Mouse (Mus musculus) midbrain, embryonic 11.5 days (tissue): ENCODE data around the gene Grik3. TPM values are rescaled to one million over a fixed set of nuclear protein-coding genes. Genes with fewer than 3 reads are reported as not detected.

Experiments used
- ATAC-seq: fragments of 200-750 bp; cut with Nextera tagmentation; 2 replicates; pipeline ENCODE4 v1.8.0; 2017; ENCODE audit warnings: moderate TSS enrichment, moderate library complexity; ENCODE audit not compliant: low FRiP score
- DNase-seq: peaks from one replicate; pipeline ENCODE4 v3.0.0; 2015; ENCODE audit warnings: low spot score; ENCODE audit errors: missing footprints
- H3K27ac ChIP-seq: fragments of 300-500 bp; sonication (generic); 2 replicates; pipeline ENCODE4 v1.5.1; 2014; ENCODE audit warnings: low read depth, low read length
- H3K27me3 ChIP-seq: fragments of 300-500 bp; sonication (generic); 2 replicates; pipeline ENCODE4 v1.6.1; 2014; ENCODE audit warnings: mild to moderate bottlenecking, low read length, moderate library complexity, mixed read lengths; ENCODE audit not compliant: control insufficient read depth, insufficient read depth
- H3K36me3 ChIP-seq: fragments of 300-500 bp; sonication (generic); 2 replicates; pipeline ENCODE4 v1.6.1; 2014; ENCODE audit warnings: mild to moderate bottlenecking, low read length, moderate library complexity, mixed read lengths; ENCODE audit not compliant: control insufficient read depth, insufficient read depth
- H3K4me1 ChIP-seq: fragments of 300-500 bp; sonication (generic); 2 replicates; pipeline ENCODE4 v1.6.1; 2014; ENCODE audit warnings: low read length; ENCODE audit not compliant: control insufficient read depth, insufficient read depth
- H3K4me2 ChIP-seq: fragments of 300-500 bp; sonication (generic); 2 replicates; pipeline ENCODE4 v1.6.1; 2014; ENCODE audit warnings: mild to moderate bottlenecking, moderate library complexity
- H3K4me3 ChIP-seq: fragments of 300-500 bp; sonication (generic); 2 replicates; pipeline ENCODE4 v1.5.1; 2014; ENCODE audit warnings: low read depth, low read length
- H3K9ac ChIP-seq: fragments of 300-500 bp; sonication (generic); 2 replicates; pipeline ENCODE4 v1.6.1; 2014; ENCODE audit warnings: low read length
- H3K9me3 ChIP-seq: fragments of 300-500 bp; sonication (generic); 2 replicates; pipeline ENCODE4 v1.6.1; 2016; ENCODE audit warnings: low read length; ENCODE audit not compliant: control insufficient read depth
- WGBS: fragments of 180-500 bp; shearing (Covaris S2); extraction: QIAGEN DNeasy Blood & Tissue Kit; methylation state at CpG from one replicate; pipeline ENCODE4 v1.1.7; 2014; 5-methylcytosine and 5-hydroxymethylcytosine counted together
- polyA plus RNA-seq: library from polyadenylated mRNA; unstranded; fragments of >200 nt; fragmentation: Nextera tagmentation; extraction: Ambion mirVana; gene quantifications from 2 replicates; pipeline ENCODE4 v1.2.1, GENCODE M21; 2014

Gene Grik3
- polyA plus RNA-seq, 1 experiment from 2014 or later = 0.60 TPM

- H3K27me3 ChIP-seq = no peaks in the 10 kb centered on the region; the same call in 1 of the 2 replicates
- peak; percentile 93 for ATAC-seq
- 26% methylated on average over 18 of the region's 18 CpGs for WGBS
- H3K36me3 ChIP-seq = no peaks in the 10 kb centered on the region
- DNase-seq = no peak
- H3K4me3 ChIP-seq = no peak overlapping the region
- H3K27ac ChIP-seq = no peak overlapping the region; the same call in 1 of the 2 replicates
- H3K9me3 ChIP-seq = no peaks in the 10 kb centered on the region
- no peak overlapping the region for H3K9ac ChIP-seq
- peaks cover 15% of the 10 kb centered on the region for H3K4me1 ChIP-seq
- no peak overlapping the region; the same call in 1 of the 2 replicates for H3K4me2 ChIP-seq
Observed at GRCm38 (mm10) chr4:125544947-125545767, 54.7 kb downstream of the Grik3 start.

- Histone ChIP-seq H3K27ac (no peak overlapping the region; the same call in 1 of the 2 replicates), H3K4me2 (no peak overlapping the region), H3K9me3 (no peaks in the 10 kb centered on the region), H3K4me3 (no peak overlapping the region), H3K36me3 (no peaks in the 10 kb centered on the region), H3K4me1 (peaks cover 15% of the 10 kb centered on the region), H3K27me3 (no peaks in the 10 kb centered on the region; the same call in 1 of the 2 replicates), H3K9ac (no peak overlapping the region)
- ATAC-seq = peak; percentile 58
- WGBS = 48% methylated on average over 7 of the region's 7 CpGs
- no peak for DNase-seq
Observed at GRCm38 (mm10) chr4:125545768-125546220, 55.3 kb downstream of the Grik3 start.

GRCm38 (mm10) chr4:125548190-125548589 lies 57.7 kb downstream of the Grik3 start:
- Histone ChIP-seq H3K4me3 (no peak overlapping the region), H3K36me3 (no peaks in the 10 kb centered on the region), H3K4me2 (no peak overlapping the region), H3K9me3 (no peaks in the 10 kb centered on the region), H3K27me3 (no peaks in the 10 kb centered on the region; the same call in 1 of the 2 replicates), H3K4me1 (peaks cover 15% of the 10 kb centered on the region), H3K9ac (no peak overlapping the region), H3K27ac (no peak overlapping the region)
- DNase-seq = no peak
- no peak for ATAC-seq
- WGBS = 65% methylated on average over 5 of the region's 5 CpGs

- Histone ChIP-seq H3K36me3 (no peaks in the 10 kb centered on the region), H3K4me3 (no peak overlapping the region), H3K4me2 (no peak overlapping the region), H3K9me3 (no peaks in the 10 kb centered on the region), H3K27ac (no peak overlapping the region), H3K27me3 (no peaks in the 10 kb centered on the region; the same call in 1 of the 2 replicates), H3K4me1 (no peaks in the 10 kb centered on the region), H3K9ac (no peak overlapping the region)
- DNase-seq (no peak), ATAC-seq (no peak)
- 94% methylated on average over 9 of the region's 9 CpGs for WGBS
Observed at GRCm38 (mm10) chr4:125553754-125554153, 63.3 kb downstream of the Grik3 start.

GRCm38 (mm10) chr4:125556405-125557308 lies 66.2 kb downstream of the Grik3 start:
- DNase-seq = no peak
- 86% methylated on average over 14 of the region's 14 CpGs for WGBS
- Histone ChIP-seq H3K9ac (no peak overlapping the region), H3K4me3 (no peak overlapping the region), H3K4me2 (no peak overlapping the region), H3K9me3 (no peaks in the 10 kb centered on the region), H3K36me3 (no peaks in the 10 kb centered on the region), H3K4me1 (no peaks in the 10 kb centered on the region), H3K27ac (no peak overlapping the region), H3K27me3 (no peaks in the 10 kb centered on the region)
- ATAC-seq = no peak

GRCm38 (mm10) chr4:125559564-125559963 lies 69.1 kb downstream of the Grik3 start:
- DNase-seq = no peak
- H3K9me3 ChIP-seq = no peaks in the 10 kb centered on the region
- 83% methylated on average over 5 of the region's 5 CpGs for WGBS
- no peak for ATAC-seq
- H3K27me3 ChIP-seq = no peaks in the 10 kb centered on the region
- no peak overlapping the region for H3K9ac ChIP-seq
- H3K4me3 ChIP-seq = no peak overlapping the region
- no peak overlapping the region for H3K4me2 ChIP-seq
- H3K4me1 ChIP-seq = peaks cover 1% of the 10 kb centered on the region; the same call in 1 of the 2 replicates
- no peak overlapping the region for H3K27ac ChIP-seq
- no peaks in the 10 kb centered on the region for H3K36me3 ChIP-seq

- H3K9ac ChIP-seq = no peak overlapping the region
- H3K4me2 ChIP-seq = no peak overlapping the region
- H3K4me1 ChIP-seq = peaks cover 3% of the 10 kb centered on the region; the same call in 1 of the 2 replicates
- WGBS = 28% methylated on average over 2 of the region's 2 CpGs
- H3K36me3 ChIP-seq = no peaks in the 10 kb centered on the region
- H3K9me3 ChIP-seq = no peaks in the 10 kb centered on the region
- H3K4me3 ChIP-seq = no peak overlapping the region
- no peaks in the 10 kb centered on the region for H3K27me3 ChIP-seq
- ATAC-seq (no peak), DNase-seq (no peak)
- H3K27ac ChIP-seq = no peak overlapping the region
Observed at GRCm38 (mm10) chr4:125560806-125561205, 70.3 kb downstream of the Grik3 start.

GRCm38 (mm10) chr4:125563579-125563978 lies 73.1 kb downstream of the Grik3 start:
- no peak overlapping the region for H3K4me3 ChIP-seq
- DNase-seq = no peak
- H3K4me1 ChIP-seq = peaks cover 3% of the 10 kb centered on the region; the same call in 1 of the 2 replicates
- 83% methylated on average over 10 of the region's 10 CpGs for WGBS
- H3K9me3 ChIP-seq = no peaks in the 10 kb centered on the region
- no peaks in the 10 kb centered on the region for H3K36me3 ChIP-seq
- no peaks in the 10 kb centered on the region for H3K27me3 ChIP-seq
- no peak for ATAC-seq
- H3K4me2 ChIP-seq = no peak overlapping the region
- no peak overlapping the region for H3K9ac ChIP-seq
- H3K27ac ChIP-seq = no peak overlapping the region
